Mouse (Mus musculus): ENCODE data around the gene Ciapin1. TPM values are rescaled to one million over a fixed set of nuclear protein-coding genes. Genes with fewer than 3 reads are reported as not detected.

Gene Ciapin1
- polyA plus RNA-seq, 1 experiment from 2014 or later, result 123 TPM

DNA sequence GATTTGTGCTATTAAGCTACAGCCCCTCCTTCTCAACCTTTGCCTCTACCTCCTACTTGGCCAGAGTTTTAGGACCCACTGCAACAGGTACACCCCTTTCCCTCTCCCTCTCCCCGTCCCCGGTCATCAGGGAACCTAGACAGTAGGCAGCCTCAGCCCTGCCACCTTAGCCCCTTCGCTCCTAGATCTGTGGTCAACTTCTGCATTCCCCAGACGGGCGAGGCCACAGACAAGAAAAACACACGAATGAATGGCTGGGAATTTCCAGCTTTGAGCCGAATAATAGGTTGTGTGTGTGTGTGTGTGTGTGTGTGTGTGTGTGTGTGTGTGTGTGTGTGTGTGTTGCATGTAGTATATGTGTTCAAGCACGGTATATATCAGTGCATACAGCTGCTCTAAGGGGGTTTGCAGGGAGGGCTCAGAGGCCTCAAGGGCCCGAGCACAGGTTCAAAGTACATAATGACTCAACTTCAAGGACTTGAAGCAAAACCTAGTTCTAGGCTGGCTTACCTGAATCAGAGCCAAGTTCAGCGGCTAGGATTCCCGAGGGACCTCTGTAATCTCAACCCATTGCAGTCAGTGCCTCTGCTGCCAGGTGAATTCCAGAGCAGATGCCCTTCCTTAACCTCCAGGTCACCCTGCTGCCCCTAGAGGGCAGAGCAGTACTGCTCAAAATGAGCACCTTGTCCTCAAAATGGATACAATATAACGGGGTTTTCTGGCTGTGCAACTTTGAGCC lies 52.7 kb downstream of the Ciapin1 start:
- no peaks in the 10 kb centered on the region for H3K4me1 ChIP-seq (ENCODE audit: control insufficient read depth, insufficient read depth, low read length)
- no peaks in the 10 kb centered on the region for H3K36me3 ChIP-seq (replicated peaks; ENCODE audit: control insufficient read depth, insufficient read depth, low read depth, low read length)
- H3K9me3 ChIP-seq (replicated peaks; ENCODE audit: control insufficient read depth, low read length), result no peaks in the 10 kb centered on the region
- 66% methylated on average over 12 of the region's 12 CpGs for WGBS
- H3K4me2 ChIP-seq (ENCODE audit: low read depth, low read length), result no peak overlapping the region
- H3K27me3 ChIP-seq (ENCODE audit: control insufficient read depth, insufficient read depth, low read length), result no peaks in the 10 kb centered on the region
- H3K9ac ChIP-seq (replicated peaks; ENCODE audit: low read length), result no peak overlapping the region
- ATAC-seq (replicated peaks; ENCODE audit: insufficient number of reproducible peaks, low FRiP score, low TSS enrichment, low read depth) (no peak), DNase-seq (ENCODE audit: low spot score) (no peak)
- no peak overlapping the region for H3K4me3 ChIP-seq (ENCODE audit: low read depth, low read length)
- H3K27ac ChIP-seq (replicated peaks; ENCODE audit: low read depth, low read length), result no peak overlapping the region

- no peaks in the 10 kb centered on the region for H3K36me3 ChIP-seq (replicated peaks; ENCODE audit: control insufficient read depth, insufficient read depth, low read depth, low read length)
- no peak for ATAC-seq (replicated peaks; ENCODE audit: insufficient number of reproducible peaks, low FRiP score, low TSS enrichment, low read depth)
- H3K4me3 ChIP-seq (ENCODE audit: low read depth, low read length), result no peak overlapping the region
- H3K27me3 ChIP-seq (ENCODE audit: control insufficient read depth, insufficient read depth, low read length), result no peaks in the 10 kb centered on the region
- H3K9me3 ChIP-seq (replicated peaks; ENCODE audit: control insufficient read depth, low read length), result no peaks in the 10 kb centered on the region
- 74% methylated on average over 4 of the region's 4 CpGs for WGBS
- H3K9ac ChIP-seq (replicated peaks; ENCODE audit: low read length), result no peak overlapping the region
- no peak for DNase-seq (ENCODE audit: low spot score)
- no peaks in the 10 kb centered on the region for H3K4me1 ChIP-seq (ENCODE audit: control insufficient read depth, insufficient read depth, low read length)
- H3K4me2 ChIP-seq (ENCODE audit: low read depth, low read length), result no peak overlapping the region
- no peak overlapping the region for H3K27ac ChIP-seq (replicated peaks; ENCODE audit: low read depth, low read length)
Measured at GRCm38 (mm10) chr8:94783890-94784289, 54.3 kb downstream of the Ciapin1 start.

GRCm38 (mm10) chr8:94781838-94782235 lies 56.3 kb downstream of the Ciapin1 start:
- Histone ChIP-seq H3K27me3 (ENCODE audit: control insufficient read depth, insufficient read depth, low read length) (no peaks in the 10 kb centered on the region), H3K27ac (replicated peaks; ENCODE audit: low read depth, low read length) (no peak overlapping the region), H3K4me1 (ENCODE audit: control insufficient read depth, insufficient read depth, low read length) (no peaks in the 10 kb centered on the region; the same call in 1 of the 2 replicates), H3K9ac (replicated peaks; ENCODE audit: low read length) (no peak overlapping the region), H3K4me2 (ENCODE audit: low read depth, low read length) (no peak overlapping the region), H3K9me3 (replicated peaks; ENCODE audit: control insufficient read depth, low read length) (no peaks in the 10 kb centered on the region), H3K36me3 (replicated peaks; ENCODE audit: control insufficient read depth, insufficient read depth, low read depth, low read length) (no peaks in the 10 kb centered on the region; the same call in 1 of the 2 replicates), H3K4me3 (ENCODE audit: low read depth, low read length) (no peak overlapping the region)
- 0 out of 2 replicates have a peak, but pooled peaks have one; percentile 34 for ATAC-seq (replicated peaks; ENCODE audit: insufficient number of reproducible peaks, low FRiP score, low TSS enrichment, low read depth)
- DNase-seq (ENCODE audit: low spot score), result peak; percentile 23
- 8% methylated on average over 11 of the region's 11 CpGs for WGBS

DNA sequence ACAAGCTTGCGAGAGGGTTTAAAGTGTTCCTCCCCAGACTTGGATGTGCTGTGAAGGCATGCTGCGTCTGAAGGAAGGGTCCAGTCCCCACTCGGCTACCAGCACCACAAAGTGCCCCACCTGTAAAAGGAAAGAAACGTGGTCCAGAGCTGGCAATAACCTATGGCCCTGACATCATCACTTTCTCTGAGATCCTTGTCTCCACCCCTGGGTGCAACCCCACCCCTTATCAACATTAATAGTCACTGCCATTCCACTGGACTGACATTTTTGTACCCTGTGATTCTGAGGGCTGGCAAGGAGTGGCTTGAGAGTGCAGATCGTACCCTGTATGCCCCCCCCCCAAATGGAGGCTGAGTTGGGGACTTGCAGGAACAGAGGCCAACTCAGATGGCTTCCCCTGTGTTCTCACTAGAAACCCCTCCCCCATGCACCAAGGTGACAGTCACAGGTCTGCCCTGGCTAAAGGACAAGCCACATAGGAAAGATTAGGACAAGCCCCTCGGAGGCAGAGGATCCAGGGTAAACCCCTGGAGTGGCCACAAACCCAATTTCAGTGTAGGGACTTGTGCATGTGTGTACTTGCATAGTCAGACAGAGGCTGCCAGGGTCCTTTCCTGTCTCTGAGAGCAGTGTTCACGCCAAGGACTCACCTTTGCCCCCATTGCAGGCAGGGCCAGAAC lies 56.9 kb downstream of the Ciapin1 start:
- Histone ChIP-seq H3K9ac (replicated peaks; ENCODE audit: low read length) (no peak overlapping the region), H3K27ac (replicated peaks; ENCODE audit: low read depth, low read length) (no peak overlapping the region), H3K4me3 (ENCODE audit: low read depth, low read length) (no peak overlapping the region)

GRCm38 (mm10) chr8:94780491-94781154 lies 57.5 kb downstream of the Ciapin1 start:
- H3K27me3 ChIP-seq (ENCODE audit: control insufficient read depth, insufficient read depth, low read length), result no peaks in the 10 kb centered on the region
- no peaks in the 10 kb centered on the region for H3K9me3 ChIP-seq (replicated peaks; ENCODE audit: control insufficient read depth, low read length)
- WGBS, result 83% methylated on average over 21 of the region's 21 CpGs
- no peak for ATAC-seq (replicated peaks; ENCODE audit: insufficient number of reproducible peaks, low FRiP score, low TSS enrichment, low read depth)
- H3K4me1 ChIP-seq (ENCODE audit: control insufficient read depth, insufficient read depth, low read length), result no peaks in the 10 kb centered on the region; the same call in 1 of the 2 replicates
- no peak overlapping the region for H3K27ac ChIP-seq (replicated peaks; ENCODE audit: low read depth, low read length)
- no peaks in the 10 kb centered on the region; the same call in 1 of the 2 replicates for H3K36me3 ChIP-seq (replicated peaks; ENCODE audit: control insufficient read depth, insufficient read depth, low read depth, low read length)
- no peak for DNase-seq (ENCODE audit: low spot score)
- no peak overlapping the region for H3K9ac ChIP-seq (replicated peaks; ENCODE audit: low read length)
- H3K4me2 ChIP-seq (ENCODE audit: low read depth, low read length), result no peak overlapping the region
- no peak overlapping the region for H3K4me3 ChIP-seq (ENCODE audit: low read depth, low read length)

More for the DNA sequence above, 56.9 kb downstream of the Ciapin1 start:
- DNase-seq (ENCODE audit: low spot score), result no peak
- Histone ChIP-seq H3K4me1 (ENCODE audit: control insufficient read depth, insufficient read depth, low read length) (no peaks in the 10 kb centered on the region; the same call in 1 of the 2 replicates), H3K27me3 (ENCODE audit: control insufficient read depth, insufficient read depth, low read length) (no peaks in the 10 kb centered on the region), H3K36me3 (replicated peaks; ENCODE audit: control insufficient read depth, insufficient read depth, low read depth, low read length) (no peaks in the 10 kb centered on the region; the same call in 1 of the 2 replicates), H3K4me2 (ENCODE audit: low read depth, low read length) (no peak overlapping the region), H3K9me3 (replicated peaks; ENCODE audit: control insufficient read depth, low read length) (no peaks in the 10 kb centered on the region)
- ATAC-seq (replicated peaks; ENCODE audit: insufficient number of reproducible peaks, low FRiP score, low TSS enrichment, low read depth), result no peak
- WGBS, result 59% methylated on average over 7 of the region's 7 CpGs

- no peaks in the 10 kb centered on the region; the same call in 1 of the 2 replicates for H3K36me3 ChIP-seq (replicated peaks; ENCODE audit: control insufficient read depth, insufficient read depth, low read depth, low read length)
- H3K4me1 ChIP-seq (ENCODE audit: control insufficient read depth, insufficient read depth, low read length), result no peaks in the 10 kb centered on the region; the same call in 1 of the 2 replicates
- no peak overlapping the region for H3K4me3 ChIP-seq (ENCODE audit: low read depth, low read length)
- no peaks in the 10 kb centered on the region for H3K9me3 ChIP-seq (replicated peaks; ENCODE audit: control insufficient read depth, low read length)
- no peak overlapping the region for H3K27ac ChIP-seq (replicated peaks; ENCODE audit: low read depth, low read length)
- 90% methylated on average over 16 of the region's 16 CpGs for WGBS
- H3K4me2 ChIP-seq (ENCODE audit: low read depth, low read length), result no peak overlapping the region
- ATAC-seq (replicated peaks; ENCODE audit: insufficient number of reproducible peaks, low FRiP score, low TSS enrichment, low read depth), result no peak
- H3K27me3 ChIP-seq (ENCODE audit: control insufficient read depth, insufficient read depth, low read length), result no peaks in the 10 kb centered on the region
- no peak overlapping the region for H3K9ac ChIP-seq (replicated peaks; ENCODE audit: low read length)
- DNase-seq (ENCODE audit: low spot score), result no peak
Measured at GRCm38 (mm10) chr8:94779534-94780294, 58.4 kb downstream of the Ciapin1 start.

GRCm38 (mm10) chr8:94778895-94779533 lies 59.1 kb downstream of the Ciapin1 start:
- Histone ChIP-seq H3K27me3 (ENCODE audit: control insufficient read depth, insufficient read depth, low read length) (0 out of 2 replicates have a peak, but pooled peaks cover 2% of the 10 kb centered on the region), H3K4me1 (ENCODE audit: control insufficient read depth, insufficient read depth, low read length) (no peaks in the 10 kb centered on the region; the same call in 1 of the 2 replicates), H3K4me2 (ENCODE audit: low read depth, low read length) (no peak overlapping the region), H3K27ac (replicated peaks; ENCODE audit: low read depth, low read length) (no peak overlapping the region), H3K36me3 (replicated peaks; ENCODE audit: control insufficient read depth, insufficient read depth, low read depth, low read length) (no peaks in the 10 kb centered on the region; the same call in 1 of the 2 replicates), H3K9me3 (replicated peaks; ENCODE audit: control insufficient read depth, low read length) (no peaks in the 10 kb centered on the region), H3K4me3 (ENCODE audit: low read depth, low read length) (no peak overlapping the region), H3K9ac (replicated peaks; ENCODE audit: low read length) (no peak overlapping the region)
- DNase-seq (ENCODE audit: low spot score) (peak; percentile 10), ATAC-seq (replicated peaks; ENCODE audit: insufficient number of reproducible peaks, low FRiP score, low TSS enrichment, low read depth) (no peak)
- WGBS, result 77% methylated on average over 10 of the region's 10 CpGs

Measured in embryonic facial prominence, embryonic 11.5 days (tissue).